Mouse (Mus musculus) spleen, postnatal 10 days (tissue): ENCODE measurements at regions not wholly inside any gene's neighbourhood (a gene's known extent, or its start where the extent isn't known, plus 50 kb on each side); places are given as distances from the start of the nearest gene placed in this dataset.

Experiments
- DNase-seq, 2 experiments: peaks; one replicate each; pipeline ENCODE4 v3.0.0; 2021 to 2022; ENCODE audit warnings: low spot score in 2 of 2

GRCm38 (mm10) chr16:79718230-79718629 is 627.3 kb upstream of the Tmprss15 start:
- DNase-seq: no peak

GRCm38 (mm10) chr16:79692444-79692843 is 601.5 kb upstream of the Tmprss15 start:
- no peak for DNase-seq

GRCm38 (mm10) chr16:79651162-79651741 is 560.4 kb upstream of the Tmprss15 start:
- DNase-seq: no peak

GRCm38 (mm10) chr16:79640898-79641297 is 550.0 kb upstream of the Tmprss15 start:
- DNase-seq: no peak

- no peak for DNase-seq
These were observed 536.2 kb upstream of the Tmprss15 start for GRCm38 (mm10) chr16:79627139-79627538.

- DNase-seq: no peak
These were observed 520.1 kb upstream of the Tmprss15 start for GRCm38 (mm10) chr16:79611002-79611401.

GRCm38 (mm10) chr16:79590891-79591290 is 500.0 kb upstream of the Tmprss15 start:
- no peak for DNase-seq

GRCm38 (mm10) chr16:79585745-79586144 is 494.8 kb upstream of the Tmprss15 start:
- no peak for DNase-seq

- DNase-seq: no peak
These were observed 480.0 kb upstream of the Tmprss15 start for GRCm38 (mm10) chr16:79570867-79571266.

- DNase-seq: no peak
These were observed 443.5 kb upstream of the Tmprss15 start for GRCm38 (mm10) chr16:79534370-79534769.

GRCm38 (mm10) chr16:79492493-79492892 is 401.6 kb upstream of the Tmprss15 start:
- DNase-seq: no peak

- DNase-seq: no peak
These were observed 360.0 kb upstream of the Tmprss15 start for GRCm38 (mm10) chr16:79450871-79451270.

- no peak for DNase-seq
These were observed 358.8 kb upstream of the Tmprss15 start for GRCm38 (mm10) chr16:79449732-79450131.

- no peak for DNase-seq
These were observed 316.5 kb upstream of the Tmprss15 start for GRCm38 (mm10) chr16:79407385-79407784.

GRCm38 (mm10) chr16:79406216-79406615 is 315.3 kb upstream of the Tmprss15 start:
- no peak for DNase-seq

- DNase-seq: no peak
These were observed 313.2 kb upstream of the Tmprss15 start for GRCm38 (mm10) chr16:79404064-79404463.

- DNase-seq: no peak
These were observed 309.2 kb upstream of the Tmprss15 start for GRCm38 (mm10) chr16:79400100-79400499.

GRCm38 (mm10) chr16:79398476-79398875 is 307.6 kb upstream of the Tmprss15 start:
- no peak for DNase-seq

GRCm38 (mm10) chr16:79394425-79394824 is 303.5 kb upstream of the Tmprss15 start:
- DNase-seq: no peak

GRCm38 (mm10) chr16:79386421-79386820 is 295.5 kb upstream of the Tmprss15 start:
- no peak for DNase-seq

GRCm38 (mm10) chr16:79350127-79350526 is 259.2 kb upstream of the Tmprss15 start:
- DNase-seq: no peak

GRCm38 (mm10) chr16:79342453-79342852 is 251.6 kb upstream of the Tmprss15 start:
- DNase-seq: no peak

GRCm38 (mm10) chr16:79336416-79336815 is 245.5 kb upstream of the Tmprss15 start:
- no peak for DNase-seq

- DNase-seq: no peak
These were observed 245.1 kb upstream of the Tmprss15 start for GRCm38 (mm10) chr16:79336016-79336415.
